Mouse (Mus musculus) cerebellum, adult 2 months (tissue): ENCODE data around the gene Cldn4. TPM values are rescaled to one million over a fixed set of nuclear protein-coding genes. Genes with fewer than 3 reads are reported as not detected.
A peak's percentile ranks its signal among the peaks of the same experiment; 100 is the strongest.

Source experiments
- DNase-seq, 2 experiments: peaks; one replicate each; pipeline ENCODE4 v3.0.0; 2021
- H3K27ac ChIP-seq: fragments of 200-500 bp; 2 replicates; pipeline ENCODE4 v1.5.1; 2012; ENCODE audit warnings: low read length, control low read depth, inconsistent platforms; ENCODE audit not compliant: insufficient read depth
- H3K27me3 ChIP-seq: fragments of 200-500 bp; 2 replicates; pipeline ENCODE4 v1.6.1; 2012; ENCODE audit warnings: inconsistent platforms, mild to moderate bottlenecking, low read length, moderate library complexity; ENCODE audit not compliant: control insufficient read depth, insufficient read depth
- H3K4me1 ChIP-seq: fragments of 200-500 bp; 2 replicates; pipeline ENCODE4 v1.6.1; 2011; ENCODE audit warnings: low read length; ENCODE audit not compliant: control insufficient read depth, insufficient read depth
- H3K4me3 ChIP-seq: fragments of 200-500 bp; replicated peaks from 2 replicates; pipeline ENCODE3; 2011; ENCODE audit warnings: mild to moderate bottlenecking, low read depth, low read length, control low read depth; ENCODE audit not compliant: insufficient read depth
- CTCF ChIP-seq: fragments of 200-500 bp; IDR thresholded peaks from 2 replicates; pipeline ENCODE4 v1.5.1; 2011; ENCODE audit warnings: low read depth, mild to moderate bottlenecking, control low read depth, low read length, moderate library complexity, borderline replicate concordance; ENCODE audit not compliant: insufficient read depth
- POLR2A ChIP-seq: fragments of 200-500 bp; IDR thresholded peaks from 2 replicates; pipeline ENCODE4 v1.6.1; 2011; ENCODE audit warnings: low read length, control low read depth, borderline replicate concordance; ENCODE audit not compliant: insufficient read depth
- WGBS: fragments of 180-500 bp; shearing (Covaris S2); methylation state at CpG from one replicate; pipeline ENCODE4 v1.1.7; 2018; 5-methylcytosine and 5-hydroxymethylcytosine counted together
- polyA plus RNA-seq: library from polyadenylated mRNA; depleted of rRNA; stranded (reverse); fragments of >200 nt; gene quantifications from 2 replicates; pipeline ENCODE4 v1.2.3, GENCODE M21; 2012

The Cldn4 gene
- polyA plus RNA-seq, 1 experiment: 0.07 TPM

GRCm38 (mm10) chr5:134933281-134933680 lies 13.5 kb downstream of the Cldn4 start:
- no peak for DNase-seq
- H3K27me3 ChIP-seq: no peaks in the 10 kb centered on the region
- TF ChIP-seq CTCF (no peak), POLR2A (no peak)
- H3K4me3 ChIP-seq: no peak overlapping the region
- no peaks in the 10 kb centered on the region for H3K4me1 ChIP-seq
- H3K27ac ChIP-seq: no peak overlapping the region
- WGBS: 90% methylated on average over 8 of the region's 8 CpGs

DNA sequence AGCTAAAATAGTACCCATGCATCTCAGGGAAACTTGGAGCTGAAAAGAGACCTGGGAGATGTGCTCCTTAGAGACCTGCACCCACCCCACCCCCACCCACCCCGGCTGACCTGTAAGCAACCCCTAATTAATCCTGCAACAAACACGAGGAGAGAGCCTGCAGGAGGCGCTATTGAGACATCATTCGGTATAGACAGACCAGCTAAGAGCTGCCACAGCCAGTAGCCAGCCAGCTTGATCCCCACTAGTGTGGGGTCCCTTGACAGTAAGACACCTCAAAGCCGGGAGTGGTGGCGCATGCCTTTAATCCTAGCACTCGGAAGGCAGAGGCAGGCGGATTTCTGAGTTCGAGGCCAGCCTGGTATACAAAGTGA lies 13.8 kb downstream of the Cldn4 start:
- no peak overlapping the region for H3K27ac ChIP-seq
- H3K4me3 ChIP-seq: peak overlapping the region; percentile 93
- H3K4me1 ChIP-seq: no peaks in the 10 kb centered on the region
- 47% methylated on average over 9 of the region's 9 CpGs for WGBS
- TF ChIP-seq CTCF (peak; percentile 29; the same call in 1 of the 2 replicates), POLR2A (no peak)
- H3K27me3 ChIP-seq: no peaks in the 10 kb centered on the region
- DNase-seq: peak; percentile 45 to 54

- under 1% methylated on average over 41 of the region's 41 CpGs for WGBS
- no peaks in the 10 kb centered on the region for H3K4me1 ChIP-seq
- no peak within 1 kb of the TSS for H3K27ac ChIP-seq
- peak; percentile 77 to 78 for DNase-seq
- H3K27me3 ChIP-seq: no peaks in the 10 kb centered on the region
- H3K4me3 ChIP-seq: peak within 1 kb of the TSS; percentile 93
- TF ChIP-seq POLR2A (no peak), CTCF (no peak)
Observed at GRCm38 (mm10) chr5:134932179-134932902, 14.4 kb downstream of the Cldn4 start, which contains the start of gene Mettl27. Mettl27 (plus strand) TSS chr5:134932368.

DNA sequence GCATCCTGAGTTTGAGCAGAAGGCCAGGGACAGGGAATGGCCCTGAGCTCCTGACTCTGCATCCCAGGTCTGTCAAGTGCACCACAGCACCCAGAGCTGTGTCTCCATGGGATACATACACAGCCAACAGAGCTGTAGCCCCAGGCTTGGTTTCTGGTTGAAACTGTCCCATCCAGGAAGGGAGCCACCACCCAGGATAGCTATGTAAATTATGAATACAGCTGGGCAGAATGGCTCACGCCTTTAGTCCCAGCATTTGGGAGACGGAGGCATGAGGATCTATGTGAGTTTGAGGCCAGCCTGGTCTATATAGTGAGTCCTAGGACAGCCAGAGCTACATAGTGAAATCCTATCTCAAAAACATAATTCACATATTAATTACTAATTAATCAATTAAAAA lies 16.7 kb downstream of the Cldn4 start:
- TF ChIP-seq CTCF (no peak), POLR2A (no peak)
- WGBS: 83% methylated on average over 2 of the region's 2 CpGs

GRCm38 (mm10) chr5:134926726-134927125 lies 20.0 kb downstream of the Cldn4 start:
- Histone ChIP-seq H3K4me1 (no peaks in the 10 kb centered on the region), H3K4me3 (no peak overlapping the region), H3K27ac (no peak overlapping the region), H3K27me3 (no peaks in the 10 kb centered on the region)
- no peak for DNase-seq
- TF ChIP-seq CTCF: no peak
- TF ChIP-seq POLR2A: no peak
- 78% methylated on average over 4 of the region's 4 CpGs for WGBS

More for the DNA sequence above, 16.7 kb downstream of the Cldn4 start:
- Histone ChIP-seq H3K27me3 (no peaks in the 10 kb centered on the region), H3K4me1 (no peaks in the 10 kb centered on the region), H3K4me3 (no peak overlapping the region), H3K27ac (no peak overlapping the region)
- no peak for DNase-seq

GRCm38 (mm10) chr5:134923141-134923540 lies 23.6 kb downstream of the Cldn4 start:
- no peak overlapping the region for H3K4me3 ChIP-seq
- no peak overlapping the region for H3K27ac ChIP-seq
- no peaks in the 10 kb centered on the region; the same call in 1 of the 2 replicates for H3K27me3 ChIP-seq
- 30% methylated on average over 6 of the region's 6 CpGs for WGBS
- peaks cover 7% of the 10 kb centered on the region; the same call in 1 of the 2 replicates for H3K4me1 ChIP-seq
- no peak for TF ChIP-seq POLR2A
- TF ChIP-seq CTCF: no peak
- DNase-seq: no peak

DNA sequence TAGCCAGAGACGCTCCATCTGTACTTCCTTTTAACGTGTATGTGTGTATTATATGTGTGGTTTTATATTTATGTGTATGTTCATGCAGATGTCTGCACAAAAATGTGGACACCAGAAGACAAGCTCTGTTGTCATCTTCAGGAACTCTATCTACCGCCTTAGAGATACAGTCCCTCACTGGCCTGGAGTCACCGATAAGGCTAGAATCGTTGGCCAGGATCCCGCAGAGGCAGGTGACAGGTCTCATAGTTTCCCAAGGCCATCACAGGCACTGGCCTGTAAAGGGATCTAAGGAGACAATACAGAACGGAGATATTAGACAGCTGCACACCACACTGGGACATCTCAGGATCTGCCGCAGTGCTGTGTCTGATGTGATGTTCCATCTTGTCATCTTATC lies 25.6 kb downstream of the Cldn4 start:
- H3K27me3 ChIP-seq: no peaks in the 10 kb centered on the region; the same call in 1 of the 2 replicates
- no peak overlapping the region for H3K27ac ChIP-seq
- H3K4me1 ChIP-seq: peaks cover 7% of the 10 kb centered on the region; the same call in 1 of the 2 replicates
- no peak for TF ChIP-seq POLR2A
- no peak for TF ChIP-seq CTCF
- no peak for DNase-seq
- 81% methylated on average over 8 of the region's 8 CpGs for WGBS
- no peak overlapping the region for H3K4me3 ChIP-seq

DNA sequence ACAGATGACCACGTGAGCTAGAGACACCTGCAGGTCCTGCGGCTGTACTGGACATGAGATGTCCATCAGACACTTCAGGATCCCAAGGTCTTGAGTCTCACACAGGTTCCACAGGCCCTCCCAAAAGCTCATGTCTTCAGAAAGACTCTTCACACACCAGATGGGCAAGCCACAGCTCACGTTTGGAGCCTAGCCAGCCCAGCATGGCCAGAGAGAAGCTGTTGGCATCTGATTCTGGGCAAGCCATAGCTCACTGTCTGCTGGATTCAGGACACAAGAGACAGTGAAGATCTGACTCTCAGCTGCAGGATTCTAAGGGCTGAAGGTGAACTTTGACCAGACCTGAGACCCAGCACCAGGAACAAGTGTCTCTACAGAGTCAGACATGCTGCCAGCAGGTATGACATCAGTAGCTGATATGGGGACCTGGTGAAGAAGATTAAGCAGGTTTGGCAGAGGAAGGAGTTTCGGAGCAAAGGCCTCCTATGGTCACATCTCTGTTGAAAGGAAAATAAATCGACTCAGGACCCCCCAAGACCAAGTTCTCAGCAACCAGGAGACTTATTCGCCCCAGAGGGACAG lies 26.5 kb downstream of the Cldn4 start:
- no peak overlapping the region for H3K4me3 ChIP-seq
- peak in 1 of 2 experiments; percentile 24 for DNase-seq
- peaks cover 7% of the 10 kb centered on the region; the same call in 1 of the 2 replicates for H3K4me1 ChIP-seq
- H3K27ac ChIP-seq: no peak overlapping the region
- H3K27me3 ChIP-seq: no peaks in the 10 kb centered on the region; the same call in none of the 2 replicates
- 50% methylated on average over 6 of the region's 6 CpGs for WGBS
- TF ChIP-seq POLR2A: no peak
- TF ChIP-seq CTCF: no peak
